Mouse (Mus musculus): ENCODE measurements around the gene Il3.

DNA sequence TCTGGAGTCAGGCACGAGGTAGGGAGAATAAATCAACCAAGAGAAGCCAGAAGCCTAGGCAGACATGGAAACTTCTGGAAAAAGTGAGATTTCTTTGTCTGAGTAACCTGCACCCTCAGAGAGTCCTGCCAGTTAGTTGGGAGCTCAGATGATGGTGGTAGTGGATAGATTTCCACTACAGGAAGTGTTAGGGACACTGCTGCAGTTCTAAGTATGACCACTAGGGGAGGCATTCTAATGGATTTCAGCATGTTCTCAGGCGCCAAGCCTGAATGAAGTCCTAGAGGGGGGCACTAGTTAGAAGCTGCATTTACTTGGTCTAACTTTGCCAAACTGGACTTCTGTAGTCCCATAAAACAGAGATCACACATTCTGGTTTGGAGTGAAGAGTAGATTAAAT, 2.5 kb downstream of the Il3 start:
- TF ChIP-seq POLR2A (IDR thresholded peaks at IDR 0.05; ENCODE audit: low read depth, low read length), result no peak
- no peak for TF ChIP-seq RCOR1 (conservative IDR thresholded peaks at IDR 0.05; ENCODE audit: low read depth, low read length)
